Mouse (Mus musculus): ENCODE measurements around the gene Siglech. TPM values are rescaled to one million over a fixed set of nuclear protein-coding genes. Genes with fewer than 3 reads are reported as not detected.

Siglech gene
- 0.33 and 0.54 TPM in 2 replicates for polyA plus RNA-seq (2015; fragmentation: Nextera tagmentation; extraction: Ambion mirVana)

DNA sequence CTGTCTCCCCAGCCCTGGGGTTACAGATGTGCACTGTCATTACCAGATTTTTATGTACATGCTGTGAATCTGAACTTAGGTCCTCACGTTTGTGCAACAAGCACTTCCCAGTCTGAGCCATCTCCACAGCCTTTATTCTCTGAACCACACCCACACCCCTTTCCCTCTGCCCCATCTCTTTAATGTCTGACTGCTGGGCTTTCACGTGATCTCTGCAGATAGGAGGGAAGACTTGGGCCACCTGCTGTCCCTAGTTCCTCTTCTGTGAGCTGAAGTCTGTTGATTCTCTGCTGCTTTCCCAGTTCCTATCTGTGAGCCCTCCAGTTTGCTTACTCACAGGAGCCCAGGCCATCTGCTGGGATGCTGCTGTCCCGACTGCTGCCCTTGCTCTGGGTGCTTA, at the start of gene Siglech:
Siglech (plus strand) TSS at position 253 of the 400 bp plus-strand sequence.
- Histone ChIP-seq H3K4me3 (no peak within 1 kb of the TSS), H3K9me3 (no peaks in the 10 kb centered on the region), H3K4me2 (no peak within 1 kb of the TSS), H3K27ac (no peak within 1 kb of the TSS), H3K4me1 (no peaks in the 10 kb centered on the region), H3K27me3 (no peaks in the 10 kb centered on the region), H3K9ac (no peak within 1 kb of the TSS), H3K36me3 (no peaks in the 10 kb centered on the region)
- 29% methylated on average over 3 of the region's 3 CpGs for whole genome bisulfite sequencing
- no peak for ATAC-seq (ENCODE audit: borderline replicate concordance, extremely low read depth, low FRiP score, low TSS enrichment)

DNA sequence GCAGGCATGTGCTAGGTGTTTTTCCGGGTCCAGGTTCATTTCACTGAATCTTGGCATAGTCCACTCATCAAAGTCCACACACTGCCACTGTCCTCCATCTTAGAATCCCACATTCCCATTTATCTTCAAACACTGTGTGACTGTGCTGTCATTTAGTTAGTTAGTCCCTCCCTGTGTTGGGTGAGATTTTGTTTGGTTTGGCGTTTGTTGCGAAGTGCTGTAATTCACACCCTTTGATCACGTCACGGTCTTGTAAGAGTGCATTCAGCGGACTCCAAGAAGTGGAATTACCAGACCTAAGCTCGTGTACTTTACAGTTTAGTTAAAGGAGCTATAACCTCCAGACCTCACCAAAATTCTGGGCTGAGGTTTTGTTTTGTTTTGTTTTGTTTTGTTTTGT, 45.3 kb upstream of the Siglech start:
- no peaks in the 10 kb centered on the region for H3K27me3 ChIP-seq
- no peaks in the 10 kb centered on the region for H3K9me3 ChIP-seq
- no peak overlapping the region for H3K4me3 ChIP-seq
- H3K4me1 ChIP-seq = no peaks in the 10 kb centered on the region
- no peak overlapping the region for H3K9ac ChIP-seq
- WGBS = 75% methylated on average over 7 of the region's 7 CpGs
- no peak for ATAC-seq (ENCODE audit: borderline replicate concordance, extremely low read depth, low FRiP score, low TSS enrichment)
- no peak overlapping the region for H3K4me2 ChIP-seq
- H3K36me3 ChIP-seq = no peaks in the 10 kb centered on the region
- H3K27ac ChIP-seq = no peak overlapping the region

DNA sequence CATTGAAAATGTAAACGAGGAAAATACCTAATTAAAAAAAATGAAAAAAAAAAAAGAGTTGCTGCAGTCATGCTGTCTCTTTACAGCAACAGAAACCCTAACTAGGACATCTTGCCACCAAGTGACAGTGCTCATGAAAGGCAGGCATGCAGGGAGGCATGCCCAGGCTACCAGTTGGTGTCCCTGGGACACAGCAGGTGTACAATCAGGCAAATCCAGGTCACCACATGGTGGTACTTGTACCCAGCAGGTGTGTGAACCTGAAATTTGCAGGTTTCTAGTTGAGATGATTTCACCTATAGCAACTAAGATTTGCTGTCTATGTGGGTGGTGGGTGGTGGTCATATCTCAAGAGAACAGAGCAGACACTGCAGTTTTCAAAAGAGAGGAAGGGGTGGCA, 39.1 kb upstream of the Siglech start:
- Histone ChIP-seq H3K4me2 (no peak overlapping the region), H3K9ac (no peak overlapping the region), H3K27ac (no peak overlapping the region), H3K9me3 (no peaks in the 10 kb centered on the region), H3K4me1 (no peaks in the 10 kb centered on the region), H3K36me3 (no peaks in the 10 kb centered on the region), H3K27me3 (no peaks in the 10 kb centered on the region), H3K4me3 (no peak overlapping the region)
- no peak for ATAC-seq (ENCODE audit: borderline replicate concordance, extremely low read depth, low FRiP score, low TSS enrichment)
- WGBS = 47% methylated on average over 1 of the region's 1 CpGs

DNA sequence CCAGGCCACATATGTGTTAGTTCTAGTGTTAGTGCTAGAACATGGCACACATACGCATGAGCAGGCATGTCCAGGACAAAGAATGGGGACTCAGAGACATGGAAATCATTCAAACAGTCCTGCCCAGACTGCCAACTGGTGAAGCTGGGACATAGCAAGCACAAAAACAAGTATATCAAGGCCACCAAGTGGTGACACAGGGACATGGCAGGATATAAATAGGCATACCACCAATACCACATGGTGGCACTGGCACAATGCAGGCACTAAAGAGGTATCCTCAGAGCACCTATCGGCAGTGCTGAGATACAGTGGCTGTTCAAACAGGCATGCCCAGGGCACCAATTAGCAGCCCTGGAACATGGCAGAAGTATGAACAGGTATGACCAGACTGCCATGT, 33.5 kb upstream of the Siglech start:
- no peak overlapping the region for H3K9ac ChIP-seq
- H3K27me3 ChIP-seq = no peaks in the 10 kb centered on the region
- H3K36me3 ChIP-seq = no peaks in the 10 kb centered on the region
- no peak overlapping the region for H3K4me3 ChIP-seq
- no peaks in the 10 kb centered on the region for H3K4me1 ChIP-seq
- WGBS = 92% methylated on average over 2 of the region's 2 CpGs
- H3K4me2 ChIP-seq = no peak overlapping the region
- no peaks in the 10 kb centered on the region for H3K9me3 ChIP-seq
- no peak overlapping the region for H3K27ac ChIP-seq
- ATAC-seq (ENCODE audit: borderline replicate concordance, extremely low read depth, low FRiP score, low TSS enrichment) = no peak

DNA sequence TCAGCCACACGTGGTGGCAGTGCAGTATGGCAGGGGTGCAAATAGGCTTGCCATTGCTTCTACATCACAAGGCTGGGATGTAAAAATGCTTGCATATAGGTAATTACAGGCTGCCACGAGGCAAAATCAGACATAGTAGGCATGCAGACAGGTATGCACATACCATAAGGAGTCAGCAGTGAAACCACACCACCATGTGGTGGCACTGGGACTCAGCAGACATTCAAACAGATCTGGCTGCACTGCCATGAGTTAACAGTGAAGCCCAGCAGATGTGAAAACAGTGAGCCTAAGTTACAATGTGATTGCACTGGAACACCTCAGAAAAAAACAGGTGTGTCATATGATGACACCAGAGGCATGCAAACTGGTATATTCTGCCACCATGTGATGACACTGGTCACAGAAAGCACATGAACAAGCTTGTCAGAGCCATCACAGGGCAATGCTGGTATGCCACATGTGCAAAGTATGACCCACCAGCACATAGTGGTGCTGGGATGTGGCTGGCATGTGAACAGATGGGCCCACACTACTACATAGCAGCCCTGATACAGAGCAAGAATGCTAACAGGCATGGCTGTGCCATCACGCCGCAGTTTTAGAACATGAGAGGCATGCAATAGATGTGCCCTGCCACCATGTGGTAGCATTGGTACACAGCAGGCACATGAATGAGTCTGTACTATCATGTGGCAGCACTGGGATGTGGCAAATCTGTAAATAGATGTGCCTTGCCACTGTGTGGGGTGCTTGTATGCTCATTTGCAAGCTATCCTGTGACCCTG, 30.7 kb upstream of the Siglech start:
- Histone ChIP-seq H3K4me1 (no peaks in the 10 kb centered on the region), H3K4me2 (no peak overlapping the region), H3K4me3 (no peak overlapping the region), H3K36me3 (no peaks in the 10 kb centered on the region), H3K27ac (no peak overlapping the region), H3K9me3 (no peaks in the 10 kb centered on the region), H3K27me3 (no peaks in the 10 kb centered on the region), H3K9ac (no peak overlapping the region)
- WGBS = 53% methylated on average over 4 of the region's 4 CpGs
- ATAC-seq (ENCODE audit: borderline replicate concordance, extremely low read depth, low FRiP score, low TSS enrichment) = peak; percentile 31; the same call in 1 of the 2 replicates

DNA sequence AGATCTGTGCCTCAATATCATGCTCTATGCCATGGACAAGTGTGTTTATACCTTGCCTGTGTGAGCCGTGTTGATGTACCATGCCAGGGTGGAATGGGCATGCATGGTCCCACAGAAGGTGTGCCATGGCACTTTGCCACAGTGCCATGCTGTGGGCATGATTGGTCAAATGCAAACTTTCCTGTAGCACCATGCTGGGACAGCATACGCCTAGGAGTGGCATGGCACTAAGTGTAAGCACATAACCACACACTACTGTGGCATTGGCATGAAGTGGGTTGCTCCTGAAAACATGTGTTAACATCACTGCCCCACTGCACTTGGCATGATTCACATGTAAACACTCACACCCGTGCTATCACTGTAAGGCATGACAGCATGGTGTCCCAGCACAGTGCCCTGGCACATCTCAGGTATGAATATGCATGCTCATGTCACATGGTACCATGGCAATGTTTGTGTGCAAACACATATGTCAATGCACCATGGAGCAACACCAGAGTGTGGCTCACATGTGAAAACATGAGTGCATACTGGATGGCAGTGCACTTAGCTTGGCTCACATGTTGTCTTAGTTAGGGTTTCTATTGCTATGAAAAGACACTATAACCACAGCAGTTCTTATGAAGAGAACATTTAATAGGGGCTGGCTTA, 24.2 kb upstream of the Siglech start:
- ATAC-seq (ENCODE audit: borderline replicate concordance, extremely low read depth, low FRiP score, low TSS enrichment) = no peak
- 81% methylated on average over 3 of the region's 3 CpGs for WGBS
- Histone ChIP-seq H3K9me3 (no peaks in the 10 kb centered on the region), H3K36me3 (no peaks in the 10 kb centered on the region), H3K4me2 (no peak overlapping the region), H3K4me3 (no peak overlapping the region), H3K27ac (no peak overlapping the region), H3K27me3 (no peaks in the 10 kb centered on the region), H3K4me1 (no peaks in the 10 kb centered on the region), H3K9ac (no peak overlapping the region)

DNA sequence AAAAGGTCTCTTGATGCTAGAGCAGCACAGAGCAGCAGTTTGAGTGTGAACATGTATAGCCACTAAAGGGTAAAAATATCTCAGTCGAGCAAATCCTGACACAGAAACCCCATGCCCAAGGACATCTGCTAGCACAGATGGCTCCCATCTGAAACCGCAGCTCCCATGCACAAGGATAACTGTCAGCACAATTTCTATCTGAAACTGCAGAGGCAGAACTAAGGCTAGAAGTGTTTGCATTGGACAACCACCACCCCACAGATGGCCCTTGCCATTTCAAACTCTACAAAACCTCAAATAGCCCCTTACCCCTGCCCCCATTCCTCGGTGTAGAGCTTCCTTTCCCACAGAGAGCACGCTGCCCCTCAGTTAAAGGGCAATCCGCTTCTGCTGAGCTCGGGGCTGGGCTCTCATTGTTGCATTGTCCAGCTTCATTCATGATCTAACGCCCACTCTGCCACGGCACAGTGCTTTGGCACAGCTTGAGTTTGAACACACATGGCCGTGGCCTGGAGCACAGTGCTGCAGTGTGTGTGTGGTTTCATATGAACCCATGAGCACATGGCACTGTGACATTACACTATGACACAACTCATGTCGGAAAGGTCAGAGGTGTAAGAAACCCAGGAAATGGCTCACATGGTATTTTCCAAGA, 23.3 kb upstream of the Siglech start:
- Histone ChIP-seq H3K27ac (no peak overlapping the region), H3K4me1 (no peaks in the 10 kb centered on the region), H3K9me3 (no peaks in the 10 kb centered on the region), H3K27me3 (no peaks in the 10 kb centered on the region), H3K4me2 (no peak overlapping the region), H3K36me3 (no peaks in the 10 kb centered on the region), H3K4me3 (no peak overlapping the region), H3K9ac (no peak overlapping the region)
- 56% methylated on average over 10 of the region's 10 CpGs for WGBS
- no peak for ATAC-seq (ENCODE audit: borderline replicate concordance, extremely low read depth, low FRiP score, low TSS enrichment)

DNA sequence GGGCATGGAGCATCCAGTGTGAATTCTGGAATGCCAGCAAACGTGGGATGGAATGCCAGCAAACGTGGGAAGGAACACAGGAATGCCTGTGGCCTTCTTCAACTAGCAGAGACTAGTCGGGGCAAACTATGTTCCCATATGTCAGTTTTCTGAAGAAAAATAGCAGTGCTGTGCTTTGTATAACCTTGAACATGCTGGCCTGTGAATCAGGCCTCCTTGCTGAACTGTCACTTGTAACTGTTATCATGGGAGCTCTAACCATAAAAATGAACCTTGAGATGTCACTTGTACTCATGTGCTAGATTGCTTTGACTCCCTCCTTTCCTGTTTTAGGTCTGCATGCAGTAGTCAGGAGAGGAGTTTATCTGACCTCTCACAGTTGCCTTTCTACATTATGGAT, 17.1 kb upstream of the Siglech start:
- Histone ChIP-seq H3K36me3 (no peaks in the 10 kb centered on the region), H3K4me2 (no peak overlapping the region), H3K4me3 (no peak overlapping the region), H3K27me3 (no peaks in the 10 kb centered on the region), H3K4me1 (no peaks in the 10 kb centered on the region), H3K9ac (no peak overlapping the region), H3K27ac (no peak overlapping the region), H3K9me3 (no peaks in the 10 kb centered on the region)
- no peak for ATAC-seq (ENCODE audit: borderline replicate concordance, extremely low read depth, low FRiP score, low TSS enrichment)
- 58% methylated on average over 3 of the region's 3 CpGs for WGBS

DNA sequence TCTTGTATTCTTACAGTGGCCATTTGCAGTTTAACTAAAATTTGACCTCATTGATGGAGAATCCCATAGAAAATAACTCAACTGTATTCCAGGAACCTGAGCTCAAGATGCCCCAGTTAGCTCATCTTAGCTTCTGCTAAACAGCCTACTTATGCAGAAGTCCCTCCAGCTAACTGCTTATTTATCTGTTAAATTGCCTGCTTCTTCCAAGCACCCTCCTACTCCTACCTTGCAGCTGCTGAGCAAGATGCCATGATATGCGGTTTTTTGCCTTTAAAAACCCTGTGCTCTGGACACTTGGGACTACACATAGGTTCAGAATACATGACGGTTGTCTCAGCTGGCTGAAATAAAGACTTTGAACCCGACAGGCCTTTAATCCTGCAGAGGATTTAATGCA, 8.6 kb upstream of the Siglech start:
- ATAC-seq (ENCODE audit: borderline replicate concordance, extremely low read depth, low FRiP score, low TSS enrichment) = no peak
- no peak overlapping the region for H3K4me2 ChIP-seq
- H3K36me3 ChIP-seq = no peaks in the 10 kb centered on the region
- H3K27me3 ChIP-seq = no peaks in the 10 kb centered on the region
- H3K9me3 ChIP-seq = no peaks in the 10 kb centered on the region
- no peaks in the 10 kb centered on the region for H3K4me1 ChIP-seq
- no peak overlapping the region for H3K27ac ChIP-seq
- no peak overlapping the region for H3K9ac ChIP-seq
- WGBS = 67% methylated on average over 3 of the region's 3 CpGs
- H3K4me3 ChIP-seq = no peak overlapping the region

DNA sequence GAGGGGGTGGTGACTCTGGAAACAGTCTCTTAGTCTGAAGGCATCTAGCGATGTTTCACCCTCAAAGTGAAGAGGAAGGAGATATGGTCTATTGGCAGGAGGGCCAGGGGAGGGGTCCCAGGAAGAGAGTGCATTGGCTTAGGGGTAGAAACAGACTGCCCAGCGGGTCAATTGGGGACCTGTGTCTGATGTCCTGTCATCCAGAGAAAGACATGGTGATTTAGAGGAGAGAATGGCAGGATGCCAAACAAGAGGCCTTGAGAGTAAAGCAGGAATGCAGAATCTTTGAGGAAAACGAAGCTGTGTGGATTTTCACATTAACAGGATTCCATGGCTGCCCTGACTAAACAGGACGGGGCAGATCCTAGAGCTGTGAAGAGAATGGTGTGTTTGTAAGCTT, 12.0 kb downstream of the Siglech start:
- Histone ChIP-seq H3K4me2 (no peak overlapping the region), H3K9me3 (no peaks in the 10 kb centered on the region), H3K4me1 (no peaks in the 10 kb centered on the region), H3K36me3 (no peaks in the 10 kb centered on the region), H3K27ac (no peak overlapping the region), H3K4me3 (no peak overlapping the region), H3K9ac (no peak overlapping the region), H3K27me3 (no peaks in the 10 kb centered on the region)
- WGBS = 22% methylated on average over 4 of the region's 4 CpGs
- no peak for ATAC-seq (ENCODE audit: borderline replicate concordance, extremely low read depth, low FRiP score, low TSS enrichment)

DNA sequence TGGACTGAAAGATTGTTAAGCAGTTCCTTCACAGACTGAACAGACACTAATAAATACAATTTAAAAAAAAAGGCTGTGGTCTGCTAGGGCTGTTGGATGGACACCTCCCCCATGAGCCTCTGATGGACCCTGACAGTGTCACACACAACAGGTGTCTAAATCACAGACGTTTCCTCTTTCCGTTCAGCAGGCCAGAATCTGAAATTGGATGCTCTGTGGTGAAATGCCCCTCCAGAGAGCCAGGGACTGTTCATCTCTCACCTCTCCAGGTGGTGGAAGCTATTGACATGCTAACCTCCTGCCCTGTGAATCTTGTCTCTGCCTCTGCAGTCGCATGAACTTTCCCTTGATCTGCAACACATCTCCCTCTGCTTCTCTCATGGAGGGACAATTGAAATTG, 14.5 kb downstream of the Siglech start:
- no peak overlapping the region for H3K4me3 ChIP-seq
- ATAC-seq (ENCODE audit: borderline replicate concordance, extremely low read depth, low FRiP score, low TSS enrichment) = no peak
- no peaks in the 10 kb centered on the region for H3K4me1 ChIP-seq
- H3K4me2 ChIP-seq = no peak overlapping the region
- no peaks in the 10 kb centered on the region for H3K36me3 ChIP-seq
- no peak overlapping the region for H3K27ac ChIP-seq
- H3K9me3 ChIP-seq = no peaks in the 10 kb centered on the region
- 48% methylated on average over 3 of the region's 3 CpGs for WGBS
- no peaks in the 10 kb centered on the region for H3K27me3 ChIP-seq
- H3K9ac ChIP-seq = no peak overlapping the region

DNA sequence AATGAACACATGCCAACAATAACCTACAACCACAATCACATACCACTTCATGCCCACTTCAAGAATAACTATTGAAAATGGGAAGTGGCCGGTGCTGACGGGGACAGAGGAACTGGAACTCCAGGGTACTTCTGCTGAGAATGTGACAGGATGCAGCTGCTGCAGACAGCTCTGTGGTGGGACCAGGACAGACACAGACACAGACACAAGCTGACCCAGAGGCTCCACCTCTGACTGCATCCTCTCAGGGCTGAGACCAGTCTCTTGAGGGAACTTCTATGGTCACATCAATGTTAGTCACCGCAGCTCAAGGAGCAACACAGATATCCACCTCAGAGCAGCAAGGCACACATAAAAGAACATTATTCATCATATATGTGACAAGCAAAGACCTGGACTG, 16.6 kb downstream of the Siglech start:
- H3K27ac ChIP-seq = no peak overlapping the region
- no peaks in the 10 kb centered on the region for H3K4me1 ChIP-seq
- 37% methylated on average over 3 of the region's 3 CpGs for WGBS
- H3K4me2 ChIP-seq = no peak overlapping the region
- no peak overlapping the region for H3K9ac ChIP-seq
- no peaks in the 10 kb centered on the region for H3K36me3 ChIP-seq
- no peak for ATAC-seq (ENCODE audit: borderline replicate concordance, extremely low read depth, low FRiP score, low TSS enrichment)
- no peak overlapping the region for H3K4me3 ChIP-seq
- no peaks in the 10 kb centered on the region for H3K27me3 ChIP-seq
- H3K9me3 ChIP-seq = no peaks in the 10 kb centered on the region

Data from lung, embryonic 15.5 days (tissue).